Mouse (Mus musculus) retina, postnatal 7 days (tissue): ENCODE results near the gene B3gnt4.

ENCODE experiments used
- DNase-seq: peaks from one replicate; pipeline ENCODE4 v3.0.0-alpha.2; 2012; ENCODE audit warnings: low read depth, low spot score

Gene B3gnt4

GRCm38 (mm10) chr5:123525916-123526495 is 15.7 kb downstream of the B3gnt4 start:
- no peak for DNase-seq

GRCm38 (mm10) chr5:123528641-123529040 is 18.4 kb downstream of the B3gnt4 start:
- DNase-seq: no peak

GRCm38 (mm10) chr5:123530056-123530455 is 19.8 kb downstream of the B3gnt4 start:
- DNase-seq: no peak

- no peak for DNase-seq
These were observed 23.5 kb downstream of the B3gnt4 start for GRCm38 (mm10) chr5:123533801-123534200.

- no peak for DNase-seq
These were observed 45.4 kb downstream of the B3gnt4 start for GRCm38 (mm10) chr5:123555693-123556092.

- no peak for DNase-seq
These were observed 46.2 kb downstream of the B3gnt4 start for GRCm38 (mm10) chr5:123556451-123556850.

- no peak for DNase-seq
These were observed 49.3 kb downstream of the B3gnt4 start for GRCm38 (mm10) chr5:123559588-123559987.

- DNase-seq: no peak
These were observed 50.9 kb downstream of the B3gnt4 start for GRCm38 (mm10) chr5:123561128-123561527.
